Mouse (Mus musculus) adrenal gland, adult 18-20 months (tissue): ENCODE measurements around the gene Scfd2. TPM values are rescaled to one million over a fixed set of nuclear protein-coding genes. Genes with fewer than 3 reads are reported as not detected.

Experiments used
- DNase-seq, 2 experiments: peaks; one replicate each; pipeline ENCODE4 v3.0.0; 2021 to 2022; ENCODE audit warnings: low spot score in 2 of 2
- total RNA-seq, 2 experiments: library from RNA; stranded (reverse); gene quantifications; 1 replicate in 1 of 2; 2 replicates in 1 of 2; pipeline ENCODE4 v1.2.3; 2021

The Scfd2 gene
- total RNA-seq, 2 experiments from 2014 or later, result 15.9 to 23.1 TPM

- no peak for DNase-seq
Observed at GRCm38 (mm10) chr5:74366710-74367101, 164.9 kb downstream of the Scfd2 start.

GRCm38 (mm10) chr5:74365984-74366709 is 165.4 kb downstream of the Scfd2 start:
- no peak for DNase-seq

GRCm38 (mm10) chr5:74365408-74365807 is 166.2 kb downstream of the Scfd2 start:
- DNase-seq, result no peak

- DNase-seq, result no peak
Observed at GRCm38 (mm10) chr5:74363296-74363695, 168.3 kb downstream of the Scfd2 start.

- DNase-seq, result no peak
Observed at GRCm38 (mm10) chr5:74361531-74361930, 170.0 kb downstream of the Scfd2 start.

- DNase-seq, result no peak
Observed at GRCm38 (mm10) chr5:74358033-74358432, 173.5 kb downstream of the Scfd2 start.

- no peak for DNase-seq
Observed at GRCm38 (mm10) chr5:74355416-74356177, 176.0 kb downstream of the Scfd2 start.

GRCm38 (mm10) chr5:74350909-74351308 is 180.7 kb downstream of the Scfd2 start:
- DNase-seq, result no peak

- no peak for DNase-seq
Observed at GRCm38 (mm10) chr5:74348079-74348870, 183.3 kb downstream of the Scfd2 start.

- no peak for DNase-seq
Observed at GRCm38 (mm10) chr5:74343045-74343444, 188.5 kb downstream of the Scfd2 start.

- no peak for DNase-seq
Observed at GRCm38 (mm10) chr5:74342557-74342956, 189.0 kb downstream of the Scfd2 start.

GRCm38 (mm10) chr5:74337491-74337890 is 194.1 kb downstream of the Scfd2 start:
- DNase-seq, result no peak

- DNase-seq, result no peak
Observed at GRCm38 (mm10) chr5:74336780-74337179, 194.8 kb downstream of the Scfd2 start.

- no peak for DNase-seq
Observed at GRCm38 (mm10) chr5:74333258-74333657, 198.3 kb downstream of the Scfd2 start.

- DNase-seq, result no peak
Observed at GRCm38 (mm10) chr5:74326228-74326627, 205.3 kb downstream of the Scfd2 start.

GRCm38 (mm10) chr5:74321010-74321746 is 210.4 kb downstream of the Scfd2 start:
- no peak for DNase-seq

- DNase-seq, result no peak
Observed at GRCm38 (mm10) chr5:74319551-74319950, 212.0 kb downstream of the Scfd2 start.

GRCm38 (mm10) chr5:74317174-74317573 is 214.4 kb downstream of the Scfd2 start:
- no peak for DNase-seq

- no peak for DNase-seq
Observed at GRCm38 (mm10) chr5:74316333-74316945, 215.1 kb downstream of the Scfd2 start.

- peak in 1 of 2 experiments; percentile 30 for DNase-seq
Observed at GRCm38 (mm10) chr5:74315471-74316245, 215.9 kb downstream of the Scfd2 start.
